Mouse (Mus musculus): ENCODE measurements around the gene B230217C12Rik. TPM values are rescaled to one million over a fixed set of nuclear protein-coding genes. Genes with fewer than 3 reads are reported as not detected.

Gene B230217C12Rik
- polyA plus RNA-seq, 1 experiment: 4.9 TPM

- Histone ChIP-seq H3K27me3 (ENCODE audit: control insufficient read depth, insufficient read depth, insufficient read length) (no peaks in the 10 kb centered on the region), H3K4me3 (ENCODE audit: insufficient read depth, poor library complexity, severe bottlenecking) (no peak overlapping the region), H3K79me3 (ENCODE audit: low read depth) (peaks cover 3% of the 10 kb centered on the region), H3K36me3 (ENCODE audit: control insufficient read depth, insufficient read depth) (peaks cover 64% of the 10 kb centered on the region), H3K79me2 (ENCODE audit: control insufficient read depth, insufficient read depth) (peaks cover 2% of the 10 kb centered on the region), H3ac (ENCODE audit: control insufficient read depth, insufficient read length, low read depth) (no peak overlapping the region)
- no peak for TF ChIP-seq MYOD1 (IDR thresholded peaks at IDR 0.05; ENCODE audit: control insufficient read depth, insufficient read length, low read depth)
- TF ChIP-seq MAX (IDR thresholded peaks at IDR 0.05): no peak
- TF ChIP-seq FOSL1 (IDR thresholded peaks at IDR 0.05; ENCODE audit: insufficient read depth, low read length, poor library complexity, severe bottlenecking): no peak
- TF ChIP-seq MYOG (IDR thresholded peaks at IDR 0.05; ENCODE audit: control insufficient read depth, extremely low read depth, insufficient read length): no peak
- no peak for TF ChIP-seq USF1 (IDR thresholded peaks at IDR 0.05; ENCODE audit: low read depth)
These were observed 2.9 kb upstream of the B230217C12Rik start for GRCm38 (mm10) chr11:97837641-97838149.

- no peaks in the 10 kb centered on the region for H3K27me3 ChIP-seq (ENCODE audit: control insufficient read depth, insufficient read depth, insufficient read length)
- no peak overlapping the region for H3K4me3 ChIP-seq (ENCODE audit: insufficient read depth, poor library complexity, severe bottlenecking)
- no peak overlapping the region for H3ac ChIP-seq (ENCODE audit: control insufficient read depth, insufficient read length, low read depth)
- peaks cover 52% of the 10 kb centered on the region for H3K36me3 ChIP-seq (ENCODE audit: control insufficient read depth, insufficient read depth)
- H3K79me2 ChIP-seq (ENCODE audit: control insufficient read depth, insufficient read depth): no peaks in the 10 kb centered on the region
- TF ChIP-seq CEBPB (IDR thresholded peaks at IDR 0.05; ENCODE audit: low read depth) (no peak), USF1 (IDR thresholded peaks at IDR 0.05; ENCODE audit: low read depth) (no peak), MYOD1 (IDR thresholded peaks at IDR 0.05; ENCODE audit: control insufficient read depth, insufficient read length, low read depth) (no peak), MYOG (IDR thresholded peaks at IDR 0.05; ENCODE audit: control insufficient read depth, extremely low read depth, insufficient read length) (no peak), MAX (IDR thresholded peaks at IDR 0.05) (no peak), CTCF (IDR thresholded peaks at IDR 0.05; ENCODE audit: control insufficient read depth, insufficient read depth, insufficient read length) (no peak), FOSL1 (IDR thresholded peaks at IDR 0.05; ENCODE audit: insufficient read depth, low read length, poor library complexity, severe bottlenecking) (no peak)
- peaks cover 3% of the 10 kb centered on the region for H3K79me3 ChIP-seq (ENCODE audit: low read depth)
These were observed 1.7 kb upstream of the B230217C12Rik start for GRCm38 (mm10) chr11:97838779-97839440.

- no peak overlapping the region for H3ac ChIP-seq (ENCODE audit: control insufficient read depth, insufficient read length, low read depth)
- H3K36me3 ChIP-seq (ENCODE audit: control insufficient read depth, insufficient read depth): peaks cover 45% of the 10 kb centered on the region
- no peaks in the 10 kb centered on the region for H3K79me2 ChIP-seq (ENCODE audit: control insufficient read depth, insufficient read depth)
- no peaks in the 10 kb centered on the region for H3K27me3 ChIP-seq (ENCODE audit: control insufficient read depth, insufficient read depth, insufficient read length)
- H3K79me3 ChIP-seq (ENCODE audit: low read depth): no peaks in the 10 kb centered on the region
- no peak overlapping the region for H3K4me3 ChIP-seq (ENCODE audit: insufficient read depth, poor library complexity, severe bottlenecking)
- no peak for TF ChIP-seq MYOD1 (IDR thresholded peaks at IDR 0.05; ENCODE audit: control insufficient read depth, insufficient read length, low read depth)
- TF ChIP-seq CTCF (IDR thresholded peaks at IDR 0.05; ENCODE audit: control insufficient read depth, insufficient read depth, insufficient read length): no peak
- TF ChIP-seq MAX (IDR thresholded peaks at IDR 0.05): no peak
- TF ChIP-seq MYOG (IDR thresholded peaks at IDR 0.05; ENCODE audit: control insufficient read depth, extremely low read depth, insufficient read length): no peak
- no peak for TF ChIP-seq FOSL1 (IDR thresholded peaks at IDR 0.05; ENCODE audit: insufficient read depth, low read length, poor library complexity, severe bottlenecking)
- no peak for TF ChIP-seq USF1 (IDR thresholded peaks at IDR 0.05; ENCODE audit: low read depth)
- no peak for TF ChIP-seq CEBPB (IDR thresholded peaks at IDR 0.05; ENCODE audit: low read depth)
These were observed 992 bp upstream of the B230217C12Rik start for GRCm38 (mm10) chr11:97839441-97840134.

- H3K79me3 ChIP-seq (ENCODE audit: low read depth): no peaks in the 10 kb centered on the region
- no peak overlapping the region for H3ac ChIP-seq (ENCODE audit: control insufficient read depth, insufficient read length, low read depth)
- H3K4me3 ChIP-seq (ENCODE audit: insufficient read depth, poor library complexity, severe bottlenecking): peak overlapping the region; percentile 33
- H3K36me3 ChIP-seq (ENCODE audit: control insufficient read depth, insufficient read depth): peaks cover 40% of the 10 kb centered on the region
- no peaks in the 10 kb centered on the region for H3K79me2 ChIP-seq (ENCODE audit: control insufficient read depth, insufficient read depth)
- TF ChIP-seq MYOG (IDR thresholded peaks at IDR 0.05; ENCODE audit: control insufficient read depth, extremely low read depth, insufficient read length): no peak
- no peak for TF ChIP-seq CTCF (IDR thresholded peaks at IDR 0.05; ENCODE audit: control insufficient read depth, insufficient read depth, insufficient read length)
- no peak for TF ChIP-seq MYOD1 (IDR thresholded peaks at IDR 0.05; ENCODE audit: control insufficient read depth, insufficient read length, low read depth)
- no peak for TF ChIP-seq FOSL1 (IDR thresholded peaks at IDR 0.05; ENCODE audit: insufficient read depth, low read length, poor library complexity, severe bottlenecking)
- no peak for TF ChIP-seq CEBPB (IDR thresholded peaks at IDR 0.05; ENCODE audit: low read depth)
- no peak for TF ChIP-seq MAX (IDR thresholded peaks at IDR 0.05)
- TF ChIP-seq USF1 (IDR thresholded peaks at IDR 0.05; ENCODE audit: low read depth): no peak
- H3K27me3 ChIP-seq (ENCODE audit: control insufficient read depth, insufficient read depth, insufficient read length): no peaks in the 10 kb centered on the region
These were observed 467 bp upstream of the B230217C12Rik start for GRCm38 (mm10) chr11:97840135-97840490.

GRCm38 (mm10) chr11:97840991-97841661 is 546 bp downstream of the B230217C12Rik start:
- Histone ChIP-seq H3ac (ENCODE audit: control insufficient read depth, insufficient read length, low read depth) (peak overlapping the region; percentile 56), H3K4me3 (ENCODE audit: insufficient read depth, poor library complexity, severe bottlenecking) (peak overlapping the region; percentile 33), H3K36me3 (ENCODE audit: control insufficient read depth, insufficient read depth) (peaks cover 30% of the 10 kb centered on the region), H3K79me3 (ENCODE audit: low read depth) (no peaks in the 10 kb centered on the region), H3K79me2 (ENCODE audit: control insufficient read depth, insufficient read depth) (no peaks in the 10 kb centered on the region), H3K27me3 (ENCODE audit: control insufficient read depth, insufficient read depth, insufficient read length) (no peaks in the 10 kb centered on the region)
- TF ChIP-seq MYOG (IDR thresholded peaks at IDR 0.05; ENCODE audit: control insufficient read depth, extremely low read depth, insufficient read length): no peak
- TF ChIP-seq MAX (IDR thresholded peaks at IDR 0.05): peak; percentile 81
- TF ChIP-seq CEBPB (IDR thresholded peaks at IDR 0.05; ENCODE audit: low read depth): peak; percentile 17
- TF ChIP-seq CTCF (IDR thresholded peaks at IDR 0.05; ENCODE audit: control insufficient read depth, insufficient read depth, insufficient read length): no peak
